Mouse (Mus musculus) adrenal gland, adult 8-10 months (tissue): ENCODE measurements around the gene Hat1. TPM values are rescaled to one million over a fixed set of nuclear protein-coding genes. Genes with fewer than 3 reads are reported as not detected.

ENCODE experiments used
- DNase-seq: peaks from one replicate; pipeline ENCODE4 v3.0.0; 2022
- total RNA-seq, 4 experiments: library from RNA; stranded (reverse); gene quantifications; 2 replicates each; pipeline ENCODE4 v1.2.4; 2022

Hat1 gene
- total RNA-seq, 4 experiments from 2014 or later, result 26.5 to 31.3 (median 28.3) TPM

GRCm38 (mm10) chr2:71462553-71462952, 73.8 kb downstream of the Hat1 start:
- no peak for DNase-seq

DNA sequence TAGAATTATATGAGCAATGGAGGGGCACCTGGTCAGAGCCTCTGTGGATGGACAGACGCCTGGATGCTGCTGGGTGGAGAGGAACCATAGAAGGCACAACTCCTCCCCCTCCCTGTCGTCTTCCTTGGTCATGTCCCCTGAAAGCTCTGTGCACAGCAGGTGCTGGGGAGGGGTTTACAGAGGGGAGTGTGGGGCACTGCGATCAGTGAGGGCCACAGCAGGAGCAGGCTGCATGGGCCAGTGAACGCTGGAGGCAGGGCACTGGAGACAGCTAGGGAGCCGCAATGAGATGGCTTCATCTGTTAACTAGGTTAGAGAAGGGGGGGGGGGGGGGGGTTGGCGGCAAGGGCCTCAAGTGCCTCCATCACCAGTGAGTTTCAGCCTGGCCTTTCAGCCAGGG, 77.3 kb downstream of the Hat1 start:
- DNase-seq, result no peak

GRCm38 (mm10) chr2:71466861-71467450, 78.2 kb downstream of the Hat1 start:
- peak; percentile 15 for DNase-seq

- no peak for DNase-seq
Observed at GRCm38 (mm10) chr2:71471094-71471493, 82.3 kb downstream of the Hat1 start.

DNA sequence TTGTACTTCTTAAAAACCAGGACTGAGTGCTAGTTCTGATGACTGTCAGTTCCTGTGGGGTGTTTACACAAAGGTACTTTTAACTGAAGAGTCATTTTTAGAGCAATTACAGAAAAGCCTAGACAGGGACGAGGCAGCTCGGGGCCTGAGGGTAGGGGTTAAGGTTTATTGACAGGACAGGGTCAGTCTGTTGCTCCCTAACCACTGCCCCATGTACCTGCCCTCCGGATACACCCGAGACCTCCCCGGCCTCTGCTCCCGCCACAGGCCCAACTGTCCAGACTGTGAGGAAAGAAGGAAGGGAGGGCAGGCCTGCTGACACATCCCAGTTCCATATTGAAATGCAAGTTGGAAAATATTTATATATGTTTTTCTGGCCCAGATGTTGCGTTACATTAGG, 85.1 kb downstream of the Hat1 start:
- no peak for DNase-seq

DNA sequence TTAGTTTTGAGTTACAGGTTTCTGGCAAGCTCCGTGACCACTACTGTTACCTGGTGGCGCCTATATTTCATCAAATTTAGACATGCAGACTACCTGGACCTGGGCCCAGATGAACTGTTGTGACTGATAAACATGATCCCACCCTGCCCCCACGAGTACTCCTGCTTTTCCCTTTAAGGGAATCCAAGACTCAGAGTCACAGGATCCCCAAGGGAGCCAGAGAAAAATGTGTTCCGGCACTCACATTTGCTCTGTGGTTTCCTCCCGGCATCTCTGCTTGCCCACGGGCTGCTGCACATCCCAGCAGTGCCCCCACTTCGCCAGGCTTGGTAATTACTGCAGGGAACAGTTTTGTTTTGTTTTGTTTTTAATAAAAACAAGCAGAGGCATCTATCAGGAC, 85.6 kb downstream of the Hat1 start:
- DNase-seq, result no peak

- no peak for DNase-seq
Observed at GRCm38 (mm10) chr2:71475311-71475710, 86.6 kb downstream of the Hat1 start.

- DNase-seq, result no peak
Observed at GRCm38 (mm10) chr2:71475760-71476159, 87.0 kb downstream of the Hat1 start.

GRCm38 (mm10) chr2:71477787-71478186, 89.0 kb downstream of the Hat1 start:
- no peak for DNase-seq

- DNase-seq, result no peak
Observed at GRCm38 (mm10) chr2:71479917-71480316, 91.2 kb downstream of the Hat1 start.

DNA sequence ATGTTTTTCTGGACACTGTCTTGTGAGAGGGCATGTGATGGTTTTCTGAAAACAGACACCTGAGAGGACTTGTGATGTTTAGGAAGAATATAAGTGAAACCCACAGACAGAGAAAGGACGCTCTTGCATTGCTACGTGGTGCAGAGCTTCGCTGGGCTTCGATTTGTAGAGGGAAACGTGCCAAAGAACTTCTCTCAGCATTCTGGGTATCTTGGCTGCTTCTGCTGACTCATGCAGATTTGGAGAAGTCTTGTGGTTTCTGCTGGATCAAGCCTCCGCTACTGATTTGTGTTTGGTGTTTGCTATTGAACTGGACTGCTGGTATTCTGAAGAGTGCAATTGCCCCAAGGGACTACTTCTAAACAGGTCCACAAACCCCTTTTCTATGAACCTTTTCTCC, 93.1 kb downstream of the Hat1 start:
- no peak for DNase-seq

GRCm38 (mm10) chr2:71483046-71483716, 94.4 kb downstream of the Hat1 start:
- no peak for DNase-seq

GRCm38 (mm10) chr2:71483717-71484066, 94.9 kb downstream of the Hat1 start:
- no peak for DNase-seq

Other genes starting within 250 kb of the Hat1 start
- gene Dync1i2, start 177.3 kb upstream of the Hat1 start, total RNA-seq, result 10 to 100 TPM; 90.8 to 98.5 (median 95.7) TPM
- gene Slc25a12, start 21.2 kb upstream of the Hat1 start, total RNA-seq, result 100 to 1,000 TPM in 3 of 4 experiments, 10 to 100 TPM in 1; 95.3 to 120 (median 107) TPM
- gene Metap1d, start 64.3 kb downstream of the Hat1 start, total RNA-seq, result 10 to 100 TPM; 29.7 to 44.5 (median 37.1) TPM
- gene Dlx1, start 139.2 kb downstream of the Hat1 start, total RNA-seq, result under 1 TPM; 0.24 to 0.61 (median 0.42) TPM
- under 1 TPM; 0.17 to 0.38 (median 0.19) TPM for gene Dlx2, start 157.8 kb downstream of the Hat1 start, total RNA-seq